ENCODE assay signal across 13 mouse cellular contexts in the genomic region with DNA sequence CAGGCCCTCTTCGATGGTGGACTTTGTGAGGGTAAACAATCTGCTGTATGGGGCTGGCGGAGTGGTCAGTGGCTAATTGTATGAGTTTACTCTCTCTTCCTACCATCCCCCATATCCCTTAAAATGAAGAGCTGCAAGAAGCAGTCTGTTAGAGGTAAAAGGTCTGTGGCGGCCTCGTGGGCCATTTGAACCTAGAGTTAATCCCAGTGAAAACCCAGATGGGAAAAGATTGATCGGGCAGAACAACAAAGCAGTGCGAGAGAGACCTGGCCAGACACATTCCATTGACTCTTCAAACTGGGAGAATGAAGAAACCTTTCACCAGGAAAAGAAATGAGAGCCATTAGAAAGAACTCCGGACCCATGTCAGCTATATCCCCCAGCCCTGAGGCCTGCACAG.
"Had no signal": no experiment of that assay in that cellular context is flagged by ENCODE, and none has a peak within 500 bp of the region (broad histone marks: within the 10 kb centered on the region; RNA-seq: fewer than 3 reads in every experiment).

No protein-coding gene starts in this region.

- H3K36me3 ChIP-seq: intestine, embryonic 15.5 days; limb, embryonic 15.5 days; lung, embryonic 15.5 days; midbrain, embryonic 15.5 days; neural tube, embryonic 12.5 days had no signal

- ATAC-seq: intestine, embryonic 15.5 days; midbrain, embryonic 15.5 days had no signal

- H3K9me3 ChIP-seq: intestine, embryonic 15.5 days; limb, embryonic 15.5 days; lung, embryonic 15.5 days; megakaryocyte, embryonic 14.5 days; midbrain, embryonic 15.5 days; neural tube, embryonic 12.5 days had no signal

- DNase-seq: left cerebral cortex, postnatal 4 days; lung, postnatal 14 days; thymus, postnatal 4 days had no signal

- H3K27me3 ChIP-seq: intestine, embryonic 15.5 days; limb, embryonic 15.5 days; lung, embryonic 15.5 days; midbrain, embryonic 15.5 days; neural tube, embryonic 12.5 days had no signal

- H3K4me1 ChIP-seq: limb, embryonic 15.5 days; lung, embryonic 15.5 days; megakaryocyte, embryonic 14.5 days; midbrain, embryonic 15.5 days; neural tube, embryonic 12.5 days had no signal

- H3K27ac ChIP-seq: intestine, embryonic 15.5 days; layer of hippocampus, adult 2 months; limb, embryonic 15.5 days; lung, embryonic 15.5 days; macrophage; midbrain, embryonic 15.5 days; neural tube, embryonic 12.5 days; stomach, postnatal 0 days had no signal

- H3K4me3 ChIP-seq: intestine, embryonic 15.5 days; layer of hippocampus, adult 2 months; limb, embryonic 15.5 days; lung, embryonic 15.5 days; megakaryocyte, embryonic 14.5 days; midbrain, embryonic 15.5 days; neural tube, embryonic 12.5 days had no signal

- H3K9ac ChIP-seq: intestine, embryonic 15.5 days; limb, embryonic 15.5 days; lung, embryonic 15.5 days; midbrain, embryonic 15.5 days; neural tube, embryonic 12.5 days had no signal

- H3K4me2 ChIP-seq: intestine, embryonic 15.5 days; limb, embryonic 15.5 days; lung, embryonic 15.5 days; midbrain, embryonic 11.5 days; midbrain, embryonic 15.5 days; neural tube, embryonic 12.5 days had no signal
